Comparison of ENCODE assay signal across 9 mouse cellular contexts in the genomic region with DNA sequence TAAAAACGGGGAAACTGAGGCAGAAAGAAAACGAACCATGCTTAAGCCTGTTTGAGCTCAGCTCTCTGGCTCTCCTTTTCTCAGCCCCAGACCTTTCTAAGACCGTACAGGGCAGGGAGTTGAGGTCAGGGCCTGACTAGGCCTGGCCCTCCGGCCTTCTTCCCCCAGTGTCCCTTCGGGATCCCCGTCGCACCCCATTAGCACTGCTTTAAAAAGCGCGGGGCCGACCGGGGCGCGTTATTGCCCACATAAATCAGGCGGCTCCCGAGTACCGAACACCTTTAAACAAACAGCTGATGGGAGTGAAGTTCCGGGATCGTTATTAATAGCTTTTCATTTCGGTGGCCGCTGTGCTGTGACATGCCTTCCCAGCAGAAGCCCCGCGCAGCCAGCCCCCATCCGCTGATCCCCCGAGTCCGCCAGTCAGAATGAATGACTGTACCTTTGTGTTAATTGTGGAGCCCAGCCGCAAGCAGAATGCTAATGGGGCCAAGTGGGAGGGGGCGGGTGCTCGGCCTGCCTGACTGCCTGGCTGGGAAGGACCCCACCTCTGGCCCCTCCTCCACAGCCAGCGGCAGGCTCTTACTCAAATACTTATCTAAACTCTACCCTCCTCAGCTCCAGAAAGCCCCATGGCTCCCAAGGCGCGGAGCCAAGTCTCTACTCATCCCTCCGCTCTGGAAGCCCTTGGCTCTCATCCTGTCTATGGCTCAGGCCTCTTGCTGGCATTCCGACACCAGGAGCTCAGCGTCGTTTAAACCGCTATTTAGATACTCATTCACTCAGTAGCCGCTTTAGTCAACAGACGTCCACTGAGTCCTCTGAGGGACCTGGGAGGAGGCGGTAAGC. TPM values are rescaled to one million over a fixed set of nuclear protein-coding genes. Genes with fewer than 3 reads are reported as not detected.
DNase-seq lines count a peak whose midpoint lies in the region; ATAC-seq and TF ChIP-seq lines count a peak whose summit lies in the region.
"Had no signal": no experiment of that assay in that cellular context is flagged by ENCODE, and none has a peak within 500 bp of the region (broad histone marks: within the 10 kb centered on the region; RNA-seq: fewer than 3 reads in every experiment).

No protein-coding gene starts in this region.

- H3K4me3 ChIP-seq in ES-E14 (ENCODE audit: insufficient read depth in 1 of 2, low read depth in 1 of 2, low read length in 2 of 2, poor library complexity in 1 of 2, severe bottlenecking in 1 of 2) = peak overlapping the region; percentile 3 to 47; a peak in 3 of 4 replicates
- H3K4me3 ChIP-seq in embryonic facial prominence, embryonic 12.5 days = peak overlapping the region; percentile 9
- no peak overlapping the region for H3K4me3 ChIP-seq in hindbrain, postnatal 0 days (ENCODE audit: low read length)
- H3K4me3 ChIP-seq in neural tube, embryonic 12.5 days = 0 out of 2 replicates have a peak overlapping the region, but pooled peaks have one; percentile 3
- H3K4me3 ChIP-seq: erythroblast, embryonic 14.5 days had no signal

- H3K9ac ChIP-seq in ES-E14 (ENCODE audit: insufficient read depth, low read depth, low read length, poor library complexity, severe bottlenecking) = no peak overlapping the region
- H3K9ac ChIP-seq in embryonic facial prominence, embryonic 12.5 days = no peak overlapping the region
- no peak overlapping the region for H3K9ac ChIP-seq in hindbrain, postnatal 0 days (replicated peaks; ENCODE audit: low read length)
- H3K9ac ChIP-seq in neural tube, embryonic 12.5 days = no peak overlapping the region

- TF ChIP-seq CTCF in hindbrain, postnatal 0 days (IDR thresholded peaks at IDR 0.05; ENCODE audit: low read depth) = no peak

- in situ Hi-C loops in ES-E14 (cut with MboI; ENCODE audit: low sequenced_read_pairs in 2 of 2, unreplicated experiment in 2 of 2) = no loop called here

- H3K27ac ChIP-seq in ES-E14 (ENCODE audit: insufficient read depth, low read depth, low read length, poor library complexity, severe bottlenecking) = no peak overlapping the region
- H3K27ac ChIP-seq in embryonic facial prominence, embryonic 12.5 days = no peak overlapping the region
- H3K27ac ChIP-seq in hindbrain, postnatal 0 days = peak overlapping the region; percentile 22; the same call in 1 of the 2 replicates
- peak overlapping the region; percentile 15; the same call in 1 of the 2 replicates for H3K27ac ChIP-seq in neural tube, embryonic 12.5 days

- peaks cover 80% of the 10 kb centered on the region for H3K27me3 ChIP-seq in embryonic facial prominence, embryonic 12.5 days
- no peaks in the 10 kb centered on the region for H3K27me3 ChIP-seq in hindbrain, postnatal 0 days (ENCODE audit: insufficient read depth, low read length)
- peaks cover 78% of the 10 kb centered on the region for H3K27me3 ChIP-seq in neural tube, embryonic 12.5 days (replicated peaks)

- no peaks in the 10 kb centered on the region for H3K9me3 ChIP-seq in ES-E14 (ENCODE audit: control insufficient read depth, insufficient read depth, low read depth, low read length)
- H3K9me3 ChIP-seq in embryonic facial prominence, embryonic 12.5 days = no peaks in the 10 kb centered on the region
- H3K9me3 ChIP-seq in hindbrain, postnatal 0 days (ENCODE audit: low read length) = no peaks in the 10 kb centered on the region
- H3K9me3 ChIP-seq in neural tube, embryonic 12.5 days = no peaks in the 10 kb centered on the region

- H3K4me2 ChIP-seq in embryonic facial prominence, embryonic 12.5 days (replicated peaks) = peak overlapping the region; percentile 41
- H3K4me2 ChIP-seq in hindbrain, postnatal 0 days (ENCODE audit: low read depth, low read length) = peak overlapping the region; percentile 39
- H3K4me2 ChIP-seq in neural tube, embryonic 12.5 days (replicated peaks) = peak overlapping the region; percentile 51

- peak; percentile 41 for DNase-seq in gastrocnemius, postnatal 10 days
- no peak for DNase-seq in gastrocnemius, postnatal 25 days
- peak; percentile 54 for DNase-seq in ES-E14 (ENCODE audit: low read depth, low spot score)
- DNase-seq in hindbrain, postnatal 0 days (ENCODE audit: low spot score) = peak; percentile 79

- no peak for ATAC-seq in embryonic facial prominence, embryonic 12.5 days (ENCODE audit: insufficient number of reproducible peaks, insufficient read depth, low FRiP score, low TSS enrichment)
- ATAC-seq in hindbrain, postnatal 0 days = peak; percentile 80
- ATAC-seq in neural tube, embryonic 12.5 days (ENCODE audit: low FRiP score, low read depth) = peak; percentile 71
- no peak for ATAC-seq in megakaryocyte, adult 5-6 weeks (ENCODE audit: poor library complexity, severe bottlenecking)
- ATAC-seq in inflammation-experienced regulatory T-cells, adult 6 months = no peak

- H3K36me3 ChIP-seq in ES-E14 (ENCODE audit: control insufficient read depth, insufficient read depth, low read length, poor library complexity, severe bottlenecking) = no peaks in the 10 kb centered on the region
- no peaks in the 10 kb centered on the region for H3K36me3 ChIP-seq in embryonic facial prominence, embryonic 12.5 days
- H3K36me3 ChIP-seq in hindbrain, postnatal 0 days (ENCODE audit: insufficient read depth, low read length) = no peaks in the 10 kb centered on the region
- no peaks in the 10 kb centered on the region for H3K36me3 ChIP-seq in neural tube, embryonic 12.5 days

- H3K4me1 ChIP-seq in ES-E14 (ENCODE audit: control insufficient read depth in 2 of 2, insufficient read depth in 2 of 2, low read length in 2 of 2, poor library complexity in 1 of 2) = peaks cover 8 to 25% of the 10 kb centered on the region in 2 experiments
- peaks cover 27% of the 10 kb centered on the region; the same call in 1 of the 2 replicates for H3K4me1 ChIP-seq in embryonic facial prominence, embryonic 12.5 days
- H3K4me1 ChIP-seq in hindbrain, postnatal 0 days (ENCODE audit: insufficient read depth, low read length) = peaks cover 21% of the 10 kb centered on the region
- H3K4me1 ChIP-seq in neural tube, embryonic 12.5 days = peaks cover 55% of the 10 kb centered on the region

- 4% methylated on average over 39 of the region's 39 CpGs for WGBS in embryonic facial prominence, embryonic 12.5 days
- 4% methylated on average over 39 of the region's 39 CpGs for WGBS in hindbrain, postnatal 0 days
- WGBS in neural tube, embryonic 12.5 days = 2% methylated on average over 39 of the region's 39 CpGs

TF ChIP-seq in ES-E14, 5 proteins besides CTCF, POLR2A, EP300 and RAD21:
- TF ChIP-seq MAFK (IDR thresholded peaks at IDR 0.05; ENCODE audit: insufficient read depth, low read depth, low read length) (no peak), ZC3H11A (IDR thresholded peaks at IDR 0.05; ENCODE audit: borderline replicate concordance, low read depth, low read length) (no peak), ZNF384 (IDR thresholded peaks at IDR 0.05; ENCODE audit: low read depth, low read length) (no peak), HCFC1 (IDR thresholded peaks at IDR 0.05; ENCODE audit: borderline replicate concordance, insufficient read depth, low read length) (no peak), CHD2 (IDR thresholded peaks at IDR 0.05; ENCODE audit: low read depth, low read length) (no peak)

RNA-seq across cellular contexts. Expression of a gene that starts 19.3 kb away (rescaled TPM):
- under 1 TPM; 0.07 to 0.25 TPM for total RNA-seq in gastrocnemius, postnatal 10 days (2021)
- total RNA-seq in gastrocnemius, postnatal 25 days (2021) = under 1 TPM; 0.08 to 0.18 TPM
- 0.13 and 0.21 TPM in 2 replicates for total RNA-seq in ES-E14 (2012; rRNA removed)
- polyA plus RNA-seq in embryonic facial prominence, embryonic 12.5 days (2016; fragmentation: Nextera tagmentation; extraction: Ambion mirVana) = 1.4 and 1.9 TPM in 2 replicates
- 47.3 and 53.4 TPM in 2 replicates for total RNA-seq in hindbrain, postnatal 0 days (2014; rRNA removed)
- polyA plus RNA-seq in hindbrain, postnatal 0 days (2015; fragmentation: Nextera tagmentation; extraction: Ambion mirVana) = 16.5 and 19.2 TPM in 2 replicates
- 10.0 and 10.4 TPM in 2 replicates for polyA plus RNA-seq in neural tube, embryonic 12.5 days (2016; fragmentation: Nextera tagmentation; extraction: Ambion mirVana)
- total RNA-seq in megakaryocyte, adult 5-6 weeks (2015) = 0.09 TPM in 1 of 2 replicates, not detected in the other
- total RNA-seq in megakaryocyte, adult 5-6 weeks (2017) = 0.07 TPM in 1 of 2 replicates, not detected in the other
- not detected for polyA plus RNA-seq in inflammation-experienced regulatory T-cells, adult 6 months (2017; shearing (Covaris generic))
- polyA plus RNA-seq: erythroblast, embryonic 14.5 days had no signal

Comparison
In these comparisons a context has a peak if more than half of its experiments do, and no peak if none do; other contexts are left out.
1. H3K27ac ChIP-seq: peak in hindbrain, postnatal 0 days (single experiment) and neural tube, embryonic 12.5 days (single experiment); none in ES-E14 (single experiment) and embryonic facial prominence, embryonic 12.5 days (single experiment).
2. ATAC-seq: peak in hindbrain, postnatal 0 days (single experiment) and neural tube, embryonic 12.5 days (single experiment); none in embryonic facial prominence, embryonic 12.5 days (single experiment), megakaryocyte, adult 5-6 weeks (single experiment) and inflammation-experienced regulatory T-cells, adult 6 months (single experiment).
3. RNA of a gene that starts 19.3 kb away (total RNA-seq): 47.3 to 53.4 TPM in hindbrain, postnatal 0 days; 0.07 to 0.25 TPM in gastrocnemius, postnatal 10 days, 0.08 to 0.18 TPM in gastrocnemius, postnatal 25 days, 0.13 to 0.21 TPM in ES-E14 and 0.07 to 0.09 TPM in megakaryocyte, adult 5-6 weeks; every median in the first group is over 10 times any median in the second.
4. Peak in every context shown above with its lines, with median percentiles within 50 percentile points of each other: H3K4me2 ChIP-seq.